Mouse (Mus musculus): Measurements from ENCODE around the gene Glt1d1. TPM values are rescaled to one million over a fixed set of nuclear protein-coding genes. Genes with fewer than 3 reads are reported as not detected.

Glt1d1 gene
- polyA plus RNA-seq, 1 experiment from 2014 or later, result 1.1 TPM

DNA sequence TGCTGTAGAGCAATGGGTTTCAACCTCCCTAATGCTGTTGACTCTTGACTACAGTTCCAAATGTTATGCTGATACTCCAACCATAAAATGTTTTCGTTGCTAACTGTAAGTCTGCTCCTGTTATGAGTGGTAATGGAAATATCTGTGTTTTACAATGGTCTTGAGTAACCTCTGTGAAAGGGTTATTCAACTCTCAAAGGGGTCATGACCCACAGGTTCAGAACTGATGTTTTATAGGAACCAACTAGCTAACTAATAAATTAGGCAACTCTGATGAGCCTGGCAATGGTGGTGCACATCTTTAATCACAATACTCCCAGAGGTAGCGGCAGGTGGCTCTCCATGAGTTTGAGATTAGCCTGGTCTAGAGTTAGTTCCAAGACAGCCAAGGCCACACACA is 6.1 kb downstream of the Glt1d1 start:
- no peak overlapping the region for H3K9ac ChIP-seq (replicated peaks; ENCODE audit: low read length)
- H3K36me3 ChIP-seq (ENCODE audit: control insufficient read depth, insufficient read depth, low read length), result no peaks in the 10 kb centered on the region
- H3K9me3 ChIP-seq (ENCODE audit: control insufficient read depth, low read length), result no peaks in the 10 kb centered on the region
- H3K27ac ChIP-seq (replicated peaks; ENCODE audit: low read depth, low read length), result no peak overlapping the region
- no peaks in the 10 kb centered on the region for H3K27me3 ChIP-seq (ENCODE audit: control insufficient read depth, insufficient read depth, low read length)
- H3K4me1 ChIP-seq (ENCODE audit: control insufficient read depth, insufficient read depth, low read length), result no peaks in the 10 kb centered on the region
- DNase-seq, result no peak
- no peak for ATAC-seq (ENCODE audit: low FRiP score, low TSS enrichment)
- H3K4me3 ChIP-seq (replicated peaks; ENCODE audit: low read depth, low read length), result no peak overlapping the region
- 94% methylated on average over 2 of the region's 2 CpGs for WGBS
- no peak overlapping the region for H3K4me2 ChIP-seq (ENCODE audit: low read length)

DNA sequence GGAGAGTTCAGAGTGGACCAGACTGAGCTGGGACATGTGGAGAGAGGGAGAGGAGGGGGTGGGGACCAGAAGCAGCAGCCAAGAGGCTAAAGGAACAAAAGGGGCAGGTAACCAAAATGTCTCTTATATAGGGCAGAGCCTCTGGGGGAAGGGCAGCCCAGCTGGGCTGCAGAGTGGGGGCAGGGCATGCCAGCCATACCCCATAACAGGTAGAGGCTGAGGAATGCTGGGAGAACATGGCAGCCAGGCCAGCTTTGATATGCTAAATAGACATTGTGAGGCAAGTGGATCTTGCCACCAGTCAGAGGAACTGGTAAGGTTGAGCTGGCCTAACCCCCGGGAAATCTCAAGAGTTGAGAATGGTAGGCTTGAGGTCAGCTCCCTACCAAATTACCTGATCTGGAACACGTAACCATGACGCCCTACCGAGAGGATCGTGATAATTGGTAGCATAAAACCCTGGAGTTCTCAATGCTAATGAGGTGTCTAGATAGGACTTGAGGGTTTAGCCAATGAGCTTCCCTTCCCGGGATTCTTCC is 7.1 kb downstream of the Glt1d1 start:
- H3K4me3 ChIP-seq (replicated peaks; ENCODE audit: low read depth, low read length), result no peak overlapping the region
- no peak for DNase-seq
- no peaks in the 10 kb centered on the region for H3K4me1 ChIP-seq (ENCODE audit: control insufficient read depth, insufficient read depth, low read length)
- H3K27ac ChIP-seq (replicated peaks; ENCODE audit: low read depth, low read length), result no peak overlapping the region
- WGBS, result 82% methylated on average over 6 of the region's 6 CpGs
- H3K9ac ChIP-seq (replicated peaks; ENCODE audit: low read length), result no peak overlapping the region
- H3K4me2 ChIP-seq (ENCODE audit: low read length), result no peak overlapping the region
- H3K36me3 ChIP-seq (ENCODE audit: control insufficient read depth, insufficient read depth, low read length), result no peaks in the 10 kb centered on the region
- no peak for ATAC-seq (ENCODE audit: low FRiP score, low TSS enrichment)
- H3K9me3 ChIP-seq (ENCODE audit: control insufficient read depth, low read length), result no peaks in the 10 kb centered on the region
- no peaks in the 10 kb centered on the region for H3K27me3 ChIP-seq (ENCODE audit: control insufficient read depth, insufficient read depth, low read length)

DNA sequence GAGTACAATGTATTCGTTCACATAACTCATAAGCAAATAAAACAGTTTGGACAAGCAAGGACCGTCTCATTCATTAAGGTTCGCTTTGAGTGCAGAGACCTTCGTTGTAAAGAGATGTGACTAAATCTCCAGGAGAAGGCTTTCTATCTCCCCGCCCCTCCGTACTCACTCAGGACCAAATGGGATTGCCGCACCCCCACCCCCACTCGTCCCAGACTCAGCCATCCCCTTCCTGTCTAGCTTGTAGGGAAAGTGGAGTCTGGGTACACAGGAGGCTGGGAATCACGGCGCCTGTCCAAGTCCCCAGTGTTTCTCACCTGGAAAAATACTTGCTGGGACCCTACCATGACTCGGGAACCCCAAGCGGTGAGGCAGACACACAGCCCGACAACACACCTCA is 7.6 kb downstream of the Glt1d1 start:
- Histone ChIP-seq H3K36me3 (ENCODE audit: control insufficient read depth, insufficient read depth, low read length) (no peaks in the 10 kb centered on the region), H3K27me3 (ENCODE audit: control insufficient read depth, insufficient read depth, low read length) (no peaks in the 10 kb centered on the region), H3K9ac (replicated peaks; ENCODE audit: low read length) (no peak overlapping the region), H3K4me1 (ENCODE audit: control insufficient read depth, insufficient read depth, low read length) (no peaks in the 10 kb centered on the region), H3K4me3 (replicated peaks; ENCODE audit: low read depth, low read length) (no peak overlapping the region), H3K27ac (replicated peaks; ENCODE audit: low read depth, low read length) (no peak overlapping the region), H3K9me3 (ENCODE audit: control insufficient read depth, low read length) (no peaks in the 10 kb centered on the region), H3K4me2 (ENCODE audit: low read length) (no peak overlapping the region)
- 95% methylated on average over 13 of the region's 13 CpGs for WGBS
- ATAC-seq (ENCODE audit: low FRiP score, low TSS enrichment) (no peak), DNase-seq (no peak)

DNA sequence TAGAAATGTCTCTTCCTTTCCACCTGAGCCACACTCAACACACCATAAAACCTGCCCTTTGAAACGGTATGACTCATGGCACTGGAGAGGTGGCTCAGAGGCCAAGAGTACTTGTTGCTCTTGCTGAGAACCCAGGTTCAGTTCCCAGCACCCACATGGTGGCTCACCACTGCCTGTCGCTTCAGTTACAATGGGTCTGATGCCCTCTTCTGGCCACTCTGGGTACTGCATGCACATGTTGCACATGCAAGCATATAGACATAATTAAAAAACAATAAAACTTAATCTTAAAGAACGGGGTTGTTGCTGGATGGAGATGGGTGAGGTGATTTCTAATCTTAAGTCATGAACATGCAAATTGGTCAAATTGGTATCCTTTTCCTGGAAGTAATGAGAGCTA is 8.3 kb downstream of the Glt1d1 start:
- WGBS, result 94% methylated on average over 3 of the region's 3 CpGs
- no peak for DNase-seq
- Histone ChIP-seq H3K9ac (replicated peaks; ENCODE audit: low read length) (no peak overlapping the region), H3K4me2 (ENCODE audit: low read length) (no peak overlapping the region), H3K9me3 (ENCODE audit: control insufficient read depth, low read length) (no peaks in the 10 kb centered on the region), H3K27me3 (ENCODE audit: control insufficient read depth, insufficient read depth, low read length) (no peaks in the 10 kb centered on the region), H3K4me1 (ENCODE audit: control insufficient read depth, insufficient read depth, low read length) (no peaks in the 10 kb centered on the region), H3K27ac (replicated peaks; ENCODE audit: low read depth, low read length) (no peak overlapping the region), H3K36me3 (ENCODE audit: control insufficient read depth, insufficient read depth, low read length) (no peaks in the 10 kb centered on the region), H3K4me3 (replicated peaks; ENCODE audit: low read depth, low read length) (no peak overlapping the region)
- no peak for ATAC-seq (ENCODE audit: low FRiP score, low TSS enrichment)

DNA sequence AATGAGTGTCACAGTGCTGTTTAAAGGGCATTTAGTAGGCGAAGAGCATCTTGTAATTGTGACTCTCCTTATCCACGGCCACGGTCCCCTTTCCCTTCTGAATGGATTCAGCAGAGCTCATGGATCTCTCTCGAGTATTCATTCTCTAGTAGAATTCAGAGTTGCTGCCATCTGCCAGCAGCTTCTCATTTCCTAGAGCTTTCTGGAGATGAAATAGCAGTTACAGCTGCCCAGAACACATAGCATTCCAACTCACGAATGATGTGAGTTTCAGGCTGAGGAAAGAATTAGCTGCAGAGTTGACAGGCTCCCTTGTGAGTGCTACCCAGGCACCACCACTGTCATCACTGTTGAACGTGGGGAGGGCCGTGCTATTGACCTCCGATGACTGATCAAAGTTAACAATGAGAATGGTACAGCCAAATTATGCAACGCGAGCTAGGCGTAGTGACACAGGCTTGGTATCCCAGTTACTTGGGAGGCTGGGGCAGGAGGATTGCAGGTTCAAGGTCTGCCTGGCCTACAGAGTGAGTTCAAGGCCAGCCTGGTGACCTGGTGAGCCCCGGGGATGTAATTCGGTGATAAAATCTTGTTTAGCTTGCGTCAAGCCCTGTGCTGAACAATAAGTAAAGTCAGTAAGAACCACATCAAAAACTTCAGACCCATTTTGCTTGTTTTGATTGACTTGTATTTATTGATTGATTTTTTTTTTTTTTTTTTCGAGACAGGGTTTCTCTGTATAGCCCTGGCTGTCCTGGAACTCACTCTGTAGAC is 9.3 kb downstream of the Glt1d1 start:
- no peaks in the 10 kb centered on the region for H3K27me3 ChIP-seq (ENCODE audit: control insufficient read depth, insufficient read depth, low read length)
- no peak for DNase-seq
- no peak overlapping the region for H3K9ac ChIP-seq (replicated peaks; ENCODE audit: low read length)
- no peaks in the 10 kb centered on the region for H3K4me1 ChIP-seq (ENCODE audit: control insufficient read depth, insufficient read depth, low read length)
- no peaks in the 10 kb centered on the region for H3K9me3 ChIP-seq (ENCODE audit: control insufficient read depth, low read length)
- no peaks in the 10 kb centered on the region for H3K36me3 ChIP-seq (ENCODE audit: control insufficient read depth, insufficient read depth, low read length)
- H3K4me3 ChIP-seq (replicated peaks; ENCODE audit: low read depth, low read length), result no peak overlapping the region
- 95% methylated on average over 15 of the region's 15 CpGs for WGBS
- no peak overlapping the region for H3K27ac ChIP-seq (replicated peaks; ENCODE audit: low read depth, low read length)
- ATAC-seq (ENCODE audit: low FRiP score, low TSS enrichment), result no peak
- H3K4me2 ChIP-seq (ENCODE audit: low read length), result no peak overlapping the region

DNA sequence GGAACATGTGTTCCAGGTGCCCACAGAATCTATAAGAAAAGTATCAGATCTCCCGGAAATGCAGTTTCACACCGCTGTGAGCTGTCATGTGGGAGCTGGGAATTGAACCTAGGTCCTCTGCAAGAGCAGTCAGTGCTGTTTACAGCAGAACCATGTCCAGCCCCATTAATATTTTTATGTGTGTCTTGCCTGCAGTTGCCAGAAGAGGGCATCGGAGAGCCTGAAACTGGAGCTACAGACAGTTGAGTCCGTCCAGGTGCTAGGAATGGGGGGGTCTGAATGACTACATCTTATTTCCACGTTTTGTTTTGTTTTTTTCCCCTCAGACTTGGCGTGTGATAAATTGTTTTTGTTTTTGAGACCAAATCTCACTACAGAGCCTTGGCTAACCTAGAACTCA is 16.0 kb downstream of the Glt1d1 start:
- peak; percentile 33 for DNase-seq

DNA sequence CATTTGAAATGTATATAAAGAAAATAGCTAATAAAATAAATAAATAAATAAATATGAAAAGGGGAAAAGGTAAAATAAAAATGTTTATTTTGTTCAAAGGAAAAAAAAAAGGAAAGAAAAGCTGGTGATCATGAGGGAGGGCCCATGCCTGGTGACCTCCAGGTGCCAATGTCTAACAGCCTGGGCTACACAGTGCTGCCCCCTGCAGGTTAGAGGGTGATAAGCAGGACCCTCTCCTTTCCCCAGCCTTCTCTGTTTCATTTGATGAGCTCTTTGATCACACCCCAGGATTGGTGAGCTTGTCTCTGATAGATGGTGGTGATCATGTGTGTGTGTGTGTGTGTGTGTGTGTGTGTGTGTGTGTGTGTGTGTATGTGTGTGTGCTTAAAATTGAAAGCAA is 17.0 kb downstream of the Glt1d1 start:
- H3K4me1 ChIP-seq (ENCODE audit: control insufficient read depth, insufficient read depth, low read length), result no peaks in the 10 kb centered on the region
- H3K4me3 ChIP-seq (replicated peaks; ENCODE audit: low read depth, low read length), result no peak overlapping the region
- H3K4me2 ChIP-seq (ENCODE audit: low read length), result no peak overlapping the region
- no peak for ATAC-seq (ENCODE audit: low FRiP score, low TSS enrichment)
- DNase-seq, result no peak
- H3K36me3 ChIP-seq (ENCODE audit: control insufficient read depth, insufficient read depth, low read length), result no peaks in the 10 kb centered on the region
- no peak overlapping the region for H3K27ac ChIP-seq (replicated peaks; ENCODE audit: low read depth, low read length)
- no peaks in the 10 kb centered on the region for H3K27me3 ChIP-seq (ENCODE audit: control insufficient read depth, insufficient read depth, low read length)
- no peaks in the 10 kb centered on the region for H3K9me3 ChIP-seq (ENCODE audit: control insufficient read depth, low read length)
- no peak overlapping the region for H3K9ac ChIP-seq (replicated peaks; ENCODE audit: low read length)

More for the DNA sequence above, 16.0 kb downstream of the Glt1d1 start:
- Histone ChIP-seq H3K4me1 (ENCODE audit: control insufficient read depth, insufficient read depth, low read length) (no peaks in the 10 kb centered on the region), H3K27me3 (ENCODE audit: control insufficient read depth, insufficient read depth, low read length) (no peaks in the 10 kb centered on the region), H3K36me3 (ENCODE audit: control insufficient read depth, insufficient read depth, low read length) (no peaks in the 10 kb centered on the region), H3K9me3 (ENCODE audit: control insufficient read depth, low read length) (no peaks in the 10 kb centered on the region), H3K4me3 (replicated peaks; ENCODE audit: low read depth, low read length) (no peak overlapping the region), H3K4me2 (ENCODE audit: low read length) (no peak overlapping the region), H3K27ac (replicated peaks; ENCODE audit: low read depth, low read length) (no peak overlapping the region), H3K9ac (replicated peaks; ENCODE audit: low read length) (no peak overlapping the region)
- 81% methylated on average over 6 of the region's 6 CpGs for WGBS
- ATAC-seq (ENCODE audit: low FRiP score, low TSS enrichment), result no peak

DNA sequence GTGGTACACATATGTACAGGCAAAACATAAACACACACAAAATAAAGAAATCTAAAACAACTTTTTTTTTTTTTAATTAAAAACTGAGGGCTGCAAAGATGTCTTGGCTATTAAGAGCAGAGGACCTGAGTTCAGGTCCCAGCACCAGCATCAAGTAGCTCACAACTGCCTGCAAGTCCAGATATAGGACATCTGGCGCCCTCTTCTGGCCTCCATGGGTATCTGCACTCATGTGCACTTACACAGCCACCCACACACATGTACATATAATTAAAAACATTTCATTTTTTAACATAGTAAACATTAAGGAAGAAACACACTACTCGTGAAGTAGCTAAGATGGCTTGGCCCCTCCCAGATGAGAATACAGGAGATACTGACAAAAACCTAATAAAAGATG is 26.2 kb downstream of the Glt1d1 start:
- no peak for ATAC-seq (ENCODE audit: low FRiP score, low TSS enrichment)
- Histone ChIP-seq H3K9ac (replicated peaks; ENCODE audit: low read length) (no peak overlapping the region), H3K4me3 (replicated peaks; ENCODE audit: low read depth, low read length) (no peak overlapping the region), H3K36me3 (ENCODE audit: control insufficient read depth, insufficient read depth, low read length) (no peaks in the 10 kb centered on the region), H3K27me3 (ENCODE audit: control insufficient read depth, insufficient read depth, low read length) (no peaks in the 10 kb centered on the region), H3K9me3 (ENCODE audit: control insufficient read depth, low read length) (peaks cover 4% of the 10 kb centered on the region; the same call in 1 of the 2 replicates), H3K4me1 (ENCODE audit: control insufficient read depth, insufficient read depth, low read length) (no peaks in the 10 kb centered on the region), H3K27ac (replicated peaks; ENCODE audit: low read depth, low read length) (no peak overlapping the region), H3K4me2 (ENCODE audit: low read length) (no peak overlapping the region)
- no peak for DNase-seq
- 85% methylated on average over 2 of the region's 2 CpGs for WGBS

DNA sequence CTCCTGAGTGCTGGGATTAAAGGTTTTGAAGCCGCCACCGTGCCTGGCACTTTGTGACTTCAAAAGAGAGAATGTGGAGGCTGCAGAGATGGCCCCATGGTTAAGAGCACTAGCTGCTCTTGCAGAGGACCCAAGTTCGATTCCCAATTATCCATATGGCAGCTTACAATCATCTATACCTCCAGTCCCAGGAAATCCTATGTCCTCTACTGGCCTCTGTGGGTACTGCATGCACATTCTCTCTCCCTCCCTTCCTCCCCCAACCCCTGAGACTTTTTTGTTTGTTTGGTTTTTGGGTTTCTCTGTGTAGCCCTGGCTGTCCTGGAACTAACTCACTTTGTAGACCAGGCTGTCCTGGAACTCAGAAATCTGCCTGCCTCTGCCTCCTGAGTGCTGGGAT is 27.2 kb downstream of the Glt1d1 start:
- DNase-seq, result no peak
- ATAC-seq (ENCODE audit: low FRiP score, low TSS enrichment), result no peak
- no peaks in the 10 kb centered on the region for H3K27me3 ChIP-seq (ENCODE audit: control insufficient read depth, insufficient read depth, low read length)
- H3K9me3 ChIP-seq (ENCODE audit: control insufficient read depth, low read length), result peaks cover 4% of the 10 kb centered on the region; the same call in 1 of the 2 replicates
- H3K27ac ChIP-seq (replicated peaks; ENCODE audit: low read depth, low read length), result no peak overlapping the region
- no peaks in the 10 kb centered on the region for H3K36me3 ChIP-seq (ENCODE audit: control insufficient read depth, insufficient read depth, low read length)
- no peaks in the 10 kb centered on the region for H3K4me1 ChIP-seq (ENCODE audit: control insufficient read depth, insufficient read depth, low read length)
- H3K4me2 ChIP-seq (ENCODE audit: low read length), result no peak overlapping the region
- no peak overlapping the region for H3K4me3 ChIP-seq (replicated peaks; ENCODE audit: low read depth, low read length)
- H3K9ac ChIP-seq (replicated peaks; ENCODE audit: low read length), result no peak overlapping the region
- WGBS, result 89% methylated on average over 3 of the region's 3 CpGs

Measured in midbrain, embryonic 14.5 days (tissue).